Mouse (Mus musculus) spleen, postnatal 36 days (tissue): Measurements from ENCODE around the gene Nemf.
A peak's percentile ranks its signal among the peaks of the same experiment; 100 is the strongest.
"Not testable (repeated sequence)": the region's sequence is repeated elsewhere in the genome, so short reads cannot be mapped to it uniquely, and the experiment has no call there.

ENCODE experiments used
- DNase-seq, 2 experiments: peaks; one replicate each; pipeline ENCODE4 v3.0.0; 2022; ENCODE audit warnings: low spot score in 2 of 2, mixed read lengths in 1 of 2

Nemf gene

DNA sequence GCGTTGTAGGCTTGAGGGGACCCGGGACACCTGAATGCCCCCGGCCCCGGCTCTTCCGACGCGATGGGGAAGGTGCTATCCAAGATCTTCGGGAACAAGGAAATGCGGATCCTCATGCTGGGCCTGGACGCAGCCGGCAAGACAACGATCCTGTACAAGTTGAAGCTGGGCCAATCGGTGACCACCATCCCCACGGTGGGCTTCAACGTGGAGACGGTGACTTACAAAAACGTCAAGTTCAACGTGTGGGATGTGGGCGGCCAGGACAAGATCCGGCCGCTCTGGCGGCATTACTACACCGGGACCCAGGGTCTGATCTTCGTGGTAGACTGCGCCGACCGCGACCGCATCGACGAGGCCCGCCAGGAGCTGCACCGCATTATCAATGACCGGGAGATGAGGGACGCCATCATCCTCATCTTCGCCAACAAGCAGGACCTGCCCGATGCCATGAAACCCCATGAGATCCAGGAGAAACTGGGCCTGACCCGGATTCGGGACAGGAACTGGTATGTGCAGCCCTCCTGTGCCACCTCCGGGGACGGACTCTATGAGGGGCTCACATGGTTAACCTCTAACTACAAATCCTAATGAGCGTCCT is 15.9 kb upstream of the Nemf start:
- DNase-seq: peak in 1 of 2 experiments; percentile 6

GRCm38 (mm10) chr12:69371854-69372671 is 15.1 kb upstream of the Nemf start, which contains the start of the genes Arf6 and Gm9887:
Arf6 (plus strand) TSS chr12:69372150.
Gm9887 (minus strand) TSS chr12:69372458.
- peak; percentile 99 for DNase-seq

DNA sequence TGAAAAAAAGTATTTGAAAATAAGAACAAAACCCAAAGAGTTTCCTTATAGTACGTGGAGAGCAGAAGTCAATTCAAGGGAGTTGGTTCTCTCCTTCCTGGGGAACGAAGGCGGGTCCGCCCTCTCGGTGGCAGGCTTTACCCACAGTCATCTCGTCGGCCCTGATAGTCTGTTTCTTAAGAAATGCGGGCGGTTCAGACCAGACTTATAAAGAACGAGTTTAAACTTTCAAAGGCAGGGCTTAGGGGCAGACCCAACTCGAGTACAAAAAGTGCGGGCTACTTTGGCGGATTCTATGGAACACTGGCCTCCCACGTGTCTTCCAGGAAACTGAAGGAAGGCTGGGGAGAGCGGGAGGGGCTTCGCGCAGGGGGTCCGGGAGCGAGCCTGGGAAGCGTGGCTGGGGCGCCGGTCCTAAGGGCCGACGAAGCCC is 14.5 kb upstream of the Nemf start:
- peak; percentile 81 to 88 for DNase-seq

GRCm38 (mm10) chr12:69370936-69371335 is 14.0 kb upstream of the Nemf start:
- DNase-seq: no peak

DNA sequence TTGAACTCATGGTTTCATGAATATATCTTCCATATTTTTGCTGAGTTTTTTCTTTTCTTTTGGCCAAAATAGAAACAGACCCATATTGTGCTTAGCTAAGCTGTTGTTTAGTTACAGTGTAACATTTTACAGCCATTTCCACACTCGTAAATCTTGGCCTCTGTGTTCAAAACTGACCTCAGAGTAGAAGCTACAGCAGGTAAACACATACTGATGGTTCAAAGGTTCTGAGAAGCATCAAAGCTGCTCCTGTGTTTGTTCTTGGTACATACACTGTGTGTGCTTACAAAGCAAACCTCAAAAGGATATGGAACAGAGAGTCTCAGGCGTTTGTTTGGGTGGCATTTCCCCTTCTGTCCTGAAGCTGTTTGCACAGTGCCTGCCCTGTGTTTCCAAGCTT is 10.6 kb upstream of the Nemf start:
- DNase-seq: no peak

GRCm38 (mm10) chr12:69366424-69366823 is 9.5 kb upstream of the Nemf start:
- no peak for DNase-seq

GRCm38 (mm10) chr12:69365757-69366156 is 8.8 kb upstream of the Nemf start:
- no peak for DNase-seq

DNA sequence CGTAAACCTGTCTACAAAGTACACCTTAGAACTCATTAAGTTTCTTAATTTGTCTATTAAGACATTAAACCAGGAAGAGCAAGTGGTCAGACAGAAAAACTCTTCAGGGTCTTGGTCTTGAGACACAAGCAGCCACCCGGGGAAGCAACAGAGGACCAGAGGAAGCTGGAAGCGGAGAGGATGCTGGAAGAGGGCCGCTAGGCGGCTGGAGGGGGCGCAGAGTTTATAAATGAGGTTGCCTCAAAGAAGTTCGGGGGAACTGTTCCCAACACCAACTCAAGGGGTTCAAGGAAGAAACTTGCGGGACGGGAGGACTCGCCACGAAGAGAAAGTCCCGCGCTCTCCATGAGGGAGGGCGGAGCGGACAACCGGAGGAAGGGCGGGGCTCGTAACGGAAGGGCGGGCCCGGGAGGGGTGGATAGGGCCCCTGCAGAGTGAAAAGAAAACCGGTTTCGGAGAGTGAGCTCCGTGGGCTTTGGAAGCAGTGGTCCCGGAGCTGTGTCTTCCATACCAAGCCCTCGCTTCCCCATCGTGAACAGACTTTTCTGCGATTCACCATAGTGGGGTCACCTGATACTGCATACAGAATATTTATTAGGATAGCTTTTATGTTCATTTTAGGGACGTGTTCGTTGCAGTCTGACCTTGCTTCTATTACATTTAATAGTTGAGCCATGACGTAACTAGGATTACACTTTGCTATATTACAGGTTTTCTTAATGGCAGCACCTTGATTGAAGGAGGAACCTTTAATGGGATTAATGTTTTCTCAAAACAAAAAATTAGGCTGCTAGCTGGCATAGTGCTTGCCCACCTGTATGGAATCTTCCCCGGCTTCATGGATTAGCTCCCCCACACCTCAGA is 7.2 kb upstream of the Nemf start:
- DNase-seq: peak; percentile 81 to 87

DNA sequence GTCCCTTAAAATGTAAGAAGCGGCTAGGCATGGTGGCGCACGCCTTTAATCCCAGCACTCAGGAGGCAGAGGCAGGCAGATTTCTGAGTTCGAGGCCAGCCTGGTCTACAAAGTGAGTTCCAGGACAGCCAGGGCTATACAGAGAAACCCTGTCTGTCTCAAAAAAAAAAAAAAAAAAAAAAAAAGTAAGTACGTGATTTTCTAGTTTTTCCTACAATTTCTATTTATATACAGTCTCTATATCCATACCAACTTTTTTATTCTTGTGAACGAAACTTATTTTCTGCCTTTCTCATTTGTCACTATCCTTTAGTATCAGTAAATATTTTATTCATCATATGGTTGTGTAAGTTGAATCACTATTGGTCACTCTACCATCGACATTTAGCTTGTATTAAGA is 6.1 kb upstream of the Nemf start:
- not testable (repeated sequence) for DNase-seq

- DNase-seq: no peak
Observed at GRCm38 (mm10) chr12:69362388-69362787, 5.4 kb upstream of the Nemf start.

DNA sequence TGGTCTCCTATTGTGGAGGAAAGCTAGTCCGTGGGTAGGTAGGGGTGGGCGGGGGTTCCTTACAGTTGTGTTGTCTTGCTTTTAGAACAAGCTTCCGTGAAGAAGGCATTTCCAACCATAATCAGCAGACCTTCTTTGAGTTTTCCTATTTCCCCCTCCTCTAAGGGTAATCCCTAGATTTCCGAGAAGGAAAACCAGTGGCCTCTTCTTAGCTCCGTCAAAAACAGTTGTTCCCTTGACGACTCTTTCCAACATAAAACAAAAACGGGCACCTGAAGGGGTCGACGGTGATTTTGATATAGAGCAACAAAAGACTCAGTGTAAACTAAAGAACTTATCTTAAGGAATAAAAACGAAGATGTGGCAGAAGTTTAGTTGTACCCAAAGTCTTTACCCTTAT is 5.0 kb upstream of the Nemf start:
- DNase-seq: no peak

DNA sequence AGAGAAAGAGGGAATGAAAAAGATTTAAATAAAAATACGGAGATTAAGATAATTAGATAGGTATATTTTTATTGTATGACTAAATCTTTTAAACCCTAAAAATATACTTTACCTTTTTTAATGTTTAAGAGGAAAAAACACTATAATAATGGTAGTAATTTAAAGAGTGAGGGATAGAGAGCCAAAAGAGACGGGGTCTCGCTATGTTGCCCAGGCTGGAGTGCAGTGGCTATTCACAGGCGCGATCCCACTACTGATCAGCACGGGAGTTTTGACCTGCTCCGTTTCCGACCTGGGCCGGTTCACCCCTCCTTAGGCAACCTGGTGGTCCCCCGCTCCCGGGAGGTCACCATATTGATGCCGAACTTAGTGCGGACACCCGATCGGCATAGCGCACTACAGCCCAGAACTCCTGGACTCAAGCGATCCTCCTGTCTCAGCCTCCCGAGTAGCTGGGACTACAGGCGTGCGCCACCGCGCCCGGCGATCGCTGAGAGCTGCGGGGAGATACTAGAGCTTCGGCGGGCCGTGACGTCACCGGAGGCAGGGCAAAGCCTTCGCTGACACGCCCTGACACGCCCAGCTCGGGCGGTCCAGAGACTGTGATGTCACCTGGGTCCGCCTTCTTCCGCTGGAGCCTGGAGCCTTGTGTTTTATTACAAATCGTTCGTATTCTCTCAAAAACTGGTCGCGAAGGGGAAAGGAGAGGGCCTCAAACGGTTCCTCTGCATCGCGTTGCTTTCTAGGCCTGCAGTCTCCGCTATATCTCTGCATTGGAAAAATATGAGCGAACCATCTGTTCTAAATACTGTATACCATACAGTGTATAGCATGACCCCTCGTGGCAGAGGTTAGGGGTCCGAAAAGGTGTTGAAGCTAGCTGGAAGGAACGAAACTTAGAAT is 4.3 kb upstream of the Nemf start:
- DNase-seq: peak; percentile 99

GRCm38 (mm10) chr12:69360655-69360996 is 3.7 kb upstream of the Nemf start:
- peak; percentile 63 to 75 for DNase-seq

DNA sequence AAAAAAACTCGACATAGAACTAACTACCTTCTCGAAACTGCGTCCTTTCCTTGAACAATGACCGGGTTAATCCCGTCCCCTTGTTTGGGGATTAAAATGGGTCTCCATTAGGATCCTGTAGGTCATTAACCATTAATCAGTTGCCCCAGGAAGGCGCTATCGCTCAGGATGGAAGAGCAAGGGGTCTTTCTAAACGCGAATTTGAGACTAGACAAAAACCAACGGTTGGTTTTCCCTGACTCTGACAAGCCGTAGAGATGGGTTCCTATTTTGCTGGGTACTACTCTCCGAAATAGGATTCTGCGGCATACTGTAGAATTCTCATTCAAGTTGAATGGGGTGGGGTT is 308 bp upstream of the Nemf start:
- DNase-seq: no peak

DNA sequence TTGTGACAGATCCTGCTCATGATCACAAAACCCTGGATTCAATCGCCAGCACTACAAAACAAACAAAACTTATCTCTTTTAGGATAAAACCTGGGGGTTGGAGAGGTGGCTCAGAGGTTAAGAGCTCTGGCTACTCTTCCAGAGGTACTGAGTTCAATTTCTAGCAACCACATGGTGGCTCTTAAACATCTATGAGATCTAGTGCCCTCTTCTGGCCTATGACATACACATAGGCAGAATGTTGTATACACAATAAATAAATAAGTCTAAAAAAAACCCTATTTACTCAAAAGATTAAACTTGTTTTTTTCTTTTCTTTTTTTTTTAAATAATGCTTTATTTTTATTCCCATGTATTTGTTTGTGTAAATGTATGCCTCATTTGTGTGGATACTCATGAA is 5.3 kb downstream of the Nemf start:
- DNase-seq: no peak

GRCm38 (mm10) chr12:69349928-69350327 is 7.0 kb downstream of the Nemf start:
- DNase-seq: no peak

DNA sequence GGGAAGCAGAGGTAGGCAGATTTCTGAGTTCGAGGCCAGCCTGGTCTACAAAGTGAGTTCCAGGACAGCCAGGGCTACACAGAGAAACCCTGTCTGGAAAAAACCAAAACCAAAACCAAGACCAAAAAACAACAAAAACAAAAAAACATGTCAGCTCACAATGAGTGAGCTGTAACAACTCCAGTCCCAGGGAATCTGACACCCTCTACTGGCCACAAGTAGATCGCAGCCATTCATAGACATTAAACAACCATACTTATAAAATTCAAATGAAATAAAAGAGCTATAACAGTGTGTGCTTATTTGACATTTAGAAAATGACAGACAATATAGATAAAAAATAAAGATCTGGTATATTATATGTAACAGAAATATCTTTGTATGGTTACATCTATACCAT is 23.4 kb downstream of the Nemf start:
- peak in 1 of 2 experiments; percentile 22 for DNase-seq

DNA sequence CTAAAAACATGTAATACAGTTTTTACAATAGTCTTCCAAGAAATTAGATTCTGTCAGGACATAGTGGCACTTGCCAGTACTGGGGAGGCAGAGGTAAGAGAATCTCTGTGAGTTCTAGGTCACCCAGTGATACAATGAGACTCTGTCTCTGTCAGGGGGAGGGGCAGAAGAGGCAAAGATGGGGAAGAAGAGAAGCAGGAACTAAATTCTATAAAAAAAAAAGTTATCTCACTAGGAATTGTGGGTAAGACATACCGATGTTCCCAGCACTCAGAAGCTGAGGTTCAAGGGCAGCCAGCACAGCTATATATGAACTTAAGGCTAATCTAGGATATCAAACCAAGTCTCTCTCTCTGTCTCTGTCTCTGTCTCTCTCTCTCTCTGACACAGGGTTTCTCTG is 24.8 kb downstream of the Nemf start:
- DNase-seq: no peak

- DNase-seq: peak in 1 of 2 experiments; percentile 11
Observed at GRCm38 (mm10) chr12:69331187-69331586, 25.8 kb downstream of the Nemf start.

GRCm38 (mm10) chr12:69318431-69318830 is 38.5 kb downstream of the Nemf start:
- no peak for DNase-seq

GRCm38 (mm10) chr12:69309659-69310058 is 47.3 kb downstream of the Nemf start:
- no peak for DNase-seq
